Mouse (Mus musculus): ENCODE measurements around the gene Pld1.

DNA sequence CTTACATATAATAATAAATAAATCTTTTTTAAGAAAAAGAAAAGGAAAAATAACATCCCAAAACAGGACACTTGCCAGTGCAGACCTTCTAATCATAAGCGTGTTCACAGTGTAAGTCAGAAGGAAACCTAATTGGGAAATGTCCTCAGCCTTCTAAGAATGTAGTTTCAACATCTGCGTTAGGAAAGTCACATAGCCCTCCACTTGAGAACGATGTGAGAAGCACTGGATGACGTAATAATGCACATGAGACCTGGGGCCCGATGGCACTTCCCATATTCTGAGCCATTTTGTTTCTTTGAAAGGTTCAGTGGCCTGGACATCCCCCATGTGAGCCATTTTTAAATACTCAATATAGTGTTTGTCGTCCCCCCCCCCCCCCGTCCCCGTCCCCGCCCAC lies 160.7 kb downstream of the Pld1 start:
- TF ChIP-seq GATA1 (IDR thresholded peaks at IDR 0.05; ENCODE audit: borderline replicate concordance, low read length) (no peak), FLI1 (IDR thresholded peaks at IDR 0.05; ENCODE audit: low read length) (no peak)

All from megakaryocyte, embryonic 14.5 days (primary cell).